Comparison of ENCODE assay signal across 8 mouse cellular contexts in the genomic region with DNA sequence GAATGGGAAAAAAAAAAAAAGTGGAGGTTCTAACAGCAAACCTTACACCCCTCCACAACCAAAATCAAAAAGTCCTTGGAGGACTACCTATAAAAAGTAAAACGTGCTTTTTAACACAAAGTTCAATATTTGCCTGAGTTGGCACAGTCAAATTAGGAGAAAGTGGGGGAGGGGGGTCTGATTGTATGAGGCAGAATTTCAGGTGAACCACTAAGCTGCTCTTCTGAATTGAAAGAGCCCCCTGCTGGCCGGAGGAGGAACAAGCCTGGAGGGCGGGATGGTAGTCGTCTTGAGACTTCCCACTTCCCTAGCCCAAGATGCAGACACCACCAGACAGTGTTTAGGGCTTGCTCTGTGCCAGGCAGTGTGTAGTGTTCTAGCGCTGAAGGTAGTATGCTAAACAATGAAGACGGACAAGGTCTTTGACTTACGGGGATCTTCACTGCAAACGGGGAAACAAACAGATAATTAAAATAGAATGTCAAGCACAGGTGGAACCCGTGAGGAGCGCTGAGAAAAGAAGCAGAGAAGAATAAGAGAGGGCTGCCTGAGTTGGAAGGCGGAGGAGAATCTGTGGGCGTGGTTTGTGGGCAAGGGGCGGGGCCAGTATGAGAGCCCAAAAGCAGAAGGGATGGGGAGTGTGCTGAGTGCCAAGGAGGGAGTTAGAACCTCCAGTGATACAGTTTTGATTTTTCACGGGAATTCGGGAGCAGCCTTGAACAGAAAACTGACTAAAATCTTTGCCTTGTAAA.
DNase-seq lines count a peak whose midpoint lies in the region; ATAC-seq and TF ChIP-seq lines count a peak whose summit lies in the region.

No protein-coding gene starts in this region.

- H3K4me3 ChIP-seq in ES-E14 (ENCODE audit: insufficient read depth in 1 of 2, low read depth in 1 of 2, low read length in 2 of 2, poor library complexity in 1 of 2, severe bottlenecking in 1 of 2), result peak overlapping the region; percentile 49 to 79
- no peak overlapping the region for H3K4me3 ChIP-seq in cerebellum, adult 2 months (replicated peaks; ENCODE audit: insufficient read depth, low read depth, low read length)
- H3K4me3 ChIP-seq in hindbrain, embryonic 10.5 days, result peak overlapping the region; percentile 40
- H3K4me3 ChIP-seq in lung, embryonic 16.5 days (ENCODE audit: low read length), result peak overlapping the region; percentile 34

- H3K36me3 ChIP-seq in ES-E14 (ENCODE audit: control insufficient read depth, insufficient read depth, low read length, poor library complexity, severe bottlenecking), result no peaks in the 10 kb centered on the region
- no peaks in the 10 kb centered on the region for H3K36me3 ChIP-seq in hindbrain, embryonic 10.5 days
- no peaks in the 10 kb centered on the region for H3K36me3 ChIP-seq in lung, embryonic 16.5 days (ENCODE audit: control insufficient read depth, insufficient read depth, low read length)

- no peak overlapping the region for H3K27ac ChIP-seq in ES-E14 (ENCODE audit: insufficient read depth, low read depth, low read length, poor library complexity, severe bottlenecking)
- H3K27ac ChIP-seq in cerebellum, adult 2 months (ENCODE audit: insufficient read depth, low read length), result no peak overlapping the region
- peak overlapping the region; percentile 50 for H3K27ac ChIP-seq in hindbrain, embryonic 10.5 days
- H3K27ac ChIP-seq in lung, embryonic 16.5 days (ENCODE audit: low read length), result no peak overlapping the region

- peak; percentile 93 for ATAC-seq in frontal cortex, adult (ENCODE audit: low TSS enrichment)
- peak; percentile 82 for ATAC-seq in lung, embryonic 16.5 days (ENCODE audit: low read depth)

- DNase-seq in ES-E14 (ENCODE audit: low read depth, low spot score), result peak; percentile 94
- peak; percentile 63 to 72 for DNase-seq in cerebellum, adult 2 months
- DNase-seq in hindbrain, embryonic 10.5 days (ENCODE audit: low spot score), result peak; percentile 84
- peak; percentile 53 for DNase-seq in layer of hippocampus, adult 9-10 months (ENCODE audit: low spot score)
- peak; percentile 68 for DNase-seq in ovary, postnatal 10 days (ENCODE audit: low spot score)
- peak; percentile 88 for DNase-seq in thymus, postnatal 0 days (ENCODE audit: low spot score)

- no peaks in the 10 kb centered on the region for H3K27me3 ChIP-seq in cerebellum, adult 2 months (ENCODE audit: control insufficient read depth, insufficient read depth, low read length)
- no peaks in the 10 kb centered on the region for H3K27me3 ChIP-seq in hindbrain, embryonic 10.5 days (ENCODE audit: insufficient read depth, poor library complexity, severe bottlenecking)
- H3K27me3 ChIP-seq in lung, embryonic 16.5 days (ENCODE audit: control insufficient read depth, insufficient read depth, low read depth, low read length), result no peaks in the 10 kb centered on the region

- 7% methylated on average over 15 of the region's 15 CpGs for WGBS in cerebellum, adult 2 months
- whole genome bisulfite sequencing in hindbrain, embryonic 10.5 days, result 5% methylated on average over 15 of the region's 15 CpGs
- 5% methylated on average over 15 of the region's 15 CpGs for WGBS in lung, embryonic 16.5 days

- peak overlapping the region; percentile 50 for H3K4me2 ChIP-seq in lung, embryonic 16.5 days (ENCODE audit: low read depth, low read length)

- in situ Hi-C loops in ES-E14 (cut with MboI; ENCODE audit: low sequenced_read_pairs in 2 of 2, unreplicated experiment in 2 of 2), result no loop called here

- H3K9ac ChIP-seq in ES-E14 (ENCODE audit: insufficient read depth, low read depth, low read length, poor library complexity, severe bottlenecking), result no peak overlapping the region
- H3K9ac ChIP-seq in lung, embryonic 16.5 days (ENCODE audit: low read length), result no peak overlapping the region

- H3K4me1 ChIP-seq in ES-E14 (ENCODE audit: control insufficient read depth in 2 of 2, insufficient read depth in 2 of 2, low read length in 2 of 2, poor library complexity in 1 of 2), result no peaks in the 10 kb centered on the region; a peak in 1 of 4 replicates
- H3K4me1 ChIP-seq in cerebellum, adult 2 months (ENCODE audit: control insufficient read depth, insufficient read depth, low read length), result no peaks in the 10 kb centered on the region
- peaks cover 12% of the 10 kb centered on the region for H3K4me1 ChIP-seq in hindbrain, embryonic 10.5 days (replicated peaks)
- peaks cover 5% of the 10 kb centered on the region; the same call in 1 of the 2 replicates for H3K4me1 ChIP-seq in lung, embryonic 16.5 days (replicated peaks; ENCODE audit: control insufficient read depth, insufficient read depth, low read length)

- no peaks in the 10 kb centered on the region for H3K9me3 ChIP-seq in ES-E14 (ENCODE audit: control insufficient read depth, insufficient read depth, low read depth, low read length)
- no peaks in the 10 kb centered on the region for H3K9me3 ChIP-seq in hindbrain, embryonic 10.5 days
- H3K9me3 ChIP-seq in lung, embryonic 16.5 days (ENCODE audit: control insufficient read depth, low read length), result no peaks in the 10 kb centered on the region

- TF ChIP-seq POLR2A in cerebellum, adult 2 months (IDR thresholded peaks at IDR 0.05; ENCODE audit: borderline replicate concordance, insufficient read depth, low read length), result no peak

- peak; percentile 60; the same call in 1 of the 2 replicates for TF ChIP-seq CTCF in cerebellum, adult 2 months (IDR thresholded peaks at IDR 0.05; ENCODE audit: borderline replicate concordance, insufficient read depth, low read depth, low read length)

TF ChIP-seq in ES-E14, 5 proteins besides CTCF, POLR2A, EP300 and RAD21:
- TF ChIP-seq ZC3H11A (IDR thresholded peaks at IDR 0.05; ENCODE audit: borderline replicate concordance, low read depth, low read length) (0 out of 2 replicates have a peak, but pooled peaks have one; percentile 2), CHD2 (IDR thresholded peaks at IDR 0.05; ENCODE audit: low read depth, low read length) (no peak)
